Mouse (Mus musculus) skeletal muscle tissue, postnatal 0 days (tissue): Measurements from ENCODE around the gene Enam. TPM values are rescaled to one million over a fixed set of nuclear protein-coding genes. Genes with fewer than 3 reads are reported as not detected.

Experiments
- polyA plus RNA-seq: library from polyadenylated mRNA; unstranded; fragments of >200 nt; fragmentation: Nextera tagmentation; extraction: Ambion mirVana; gene quantifications from 2 replicates; pipeline ENCODE4 v1.2.1, GENCODE M21; 2015

The Enam gene
- polyA plus RNA-seq = not detected in 2 replicates

GRCm38 (mm10) chr5:88487675-88488074 lies at the start of gene Enam:
Gene Enam (plus strand): TSS chr5:88487975.

DNA sequence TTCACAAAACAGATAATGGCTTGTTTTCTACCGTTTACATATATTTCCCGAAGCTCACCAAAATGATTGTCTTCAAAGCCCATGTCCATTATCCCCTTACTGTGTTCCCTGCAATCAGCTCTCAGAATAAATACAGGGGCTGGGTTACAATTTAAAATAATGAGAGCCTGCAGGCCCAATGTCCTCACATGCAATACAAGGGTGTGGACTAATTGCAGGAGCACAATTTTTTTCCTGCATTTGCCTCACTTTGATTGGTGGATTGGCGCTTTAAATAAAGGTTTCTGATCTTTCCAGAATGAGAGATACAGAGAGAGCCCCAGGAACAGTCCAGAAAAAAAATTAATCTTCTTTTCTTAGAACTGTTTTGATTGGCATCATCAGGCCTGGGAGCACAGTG lies 32.1 kb upstream of the Enam start, which contains the start of gene Ambn:
TSS of gene Ambn (plus strand) at position 301 of the 400 bp plus-strand sequence.

DNA sequence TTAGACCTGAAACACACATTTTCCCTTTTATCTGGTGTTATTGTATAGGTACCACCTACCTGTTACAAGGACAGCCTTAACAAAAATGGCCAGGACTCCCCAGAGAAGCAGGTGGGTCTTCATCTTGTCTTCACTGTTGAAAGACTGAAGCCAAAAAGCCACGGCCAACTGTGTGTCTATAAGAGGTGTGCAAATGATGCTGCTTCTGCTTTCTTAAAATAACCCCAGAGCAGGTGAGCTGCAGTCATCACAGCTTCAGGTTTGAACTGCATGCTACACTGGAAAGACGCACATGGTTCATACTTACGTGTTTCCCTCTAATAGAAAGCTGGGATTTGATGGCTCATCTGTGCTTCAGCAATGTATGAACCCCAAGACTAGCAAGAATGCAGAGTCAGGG lies 39.9 kb downstream of the Enam start, which contains the start of gene Jchain:
TSS of gene Jchain (minus strand) at position 235 of the 400 bp plus-strand sequence.

DNA sequence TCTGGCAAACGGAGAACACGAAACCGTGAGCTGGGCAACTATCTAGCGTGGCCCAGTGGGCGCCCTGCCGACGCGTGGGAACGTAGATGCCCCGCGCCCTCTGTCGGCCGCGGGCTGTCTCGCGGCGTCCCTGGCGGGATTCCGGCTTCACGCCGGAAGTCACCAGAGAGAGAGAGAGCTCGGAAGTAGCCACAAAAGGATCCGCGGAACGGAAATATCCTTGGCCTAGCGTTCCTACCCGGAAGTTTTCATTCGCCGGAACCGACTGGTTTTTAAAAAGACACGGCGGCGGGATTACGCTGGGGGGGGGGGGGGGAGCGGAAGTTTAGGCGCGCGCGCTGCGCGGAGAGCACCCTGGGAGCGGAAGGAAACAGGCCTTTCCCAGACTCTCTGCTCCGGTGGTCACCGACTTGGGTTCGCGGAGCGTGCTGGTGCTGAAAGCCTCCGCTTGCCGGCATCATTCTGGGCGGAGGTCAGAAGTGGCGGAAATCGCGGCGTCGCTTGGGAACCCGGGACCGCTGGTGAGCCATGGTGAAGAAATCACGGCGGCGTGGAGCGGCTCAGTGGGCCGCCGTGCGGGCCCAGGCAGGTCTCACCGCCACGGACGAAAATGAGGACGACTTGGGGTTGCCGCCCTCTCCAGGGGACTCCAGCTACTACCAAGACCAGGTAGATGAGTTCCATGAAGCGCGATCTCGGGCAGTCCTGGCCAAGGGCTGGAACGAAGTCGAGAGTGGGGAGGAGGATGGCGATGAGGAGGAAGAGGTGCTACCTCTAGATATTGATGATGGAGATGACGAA lies 66.5 kb downstream of the Enam start, which contains the start of gene Utp3:
TSS of gene Utp3 (plus strand) at position 377 of the 801 bp plus-strand sequence.

Other genes with a start within 250 kb of the Enam start
- gene Gm7714, start 219.1 kb upstream of the Enam start, polyA plus RNA-seq = not detected in 2 replicates
- gene Prol1, start 170.7 kb upstream of the Enam start, polyA plus RNA-seq = not detected in 2 replicates
- not detected in 2 replicates for gene Amtn, start 111.9 kb upstream of the Enam start, polyA plus RNA-seq
- gene Ambn, start 32.0 kb upstream of the Enam start, polyA plus RNA-seq = not detected in 2 replicates
- gene Jchain, start 39.9 kb downstream of the Enam start, polyA plus RNA-seq = 0.29 and 0.33 TPM in 2 replicates
- 39.7 and 42.3 TPM in 2 replicates for gene Utp3, start 66.5 kb downstream of the Enam start, polyA plus RNA-seq
- 4.9 and 5.7 TPM in 2 replicates for gene Rufy3, start 77.1 kb downstream of the Enam start, polyA plus RNA-seq
- gene Grsf1, start 188.2 kb downstream of the Enam start, polyA plus RNA-seq = 63.1 and 64.0 TPM in 2 replicates
- gene Mob1b, start 232.9 kb downstream of the Enam start, polyA plus RNA-seq = 9.4 and 11.3 TPM in 2 replicates